Mouse (Mus musculus) thymus, adult 2 months (tissue): ENCODE results near the gene Kdm1b.

ENCODE experiments used
- CTCF ChIP-seq: fragments of 200-500 bp; IDR thresholded peaks from 2 replicates; pipeline ENCODE4 v1.5.1; 2012; ENCODE audit warnings: mild to moderate bottlenecking, control low read depth, low read length, moderate library complexity, borderline replicate concordance; ENCODE audit not compliant: control insufficient read depth, poor library complexity, insufficient read depth; ENCODE audit errors: extremely low read depth
- POLR2A ChIP-seq: fragments of 200-500 bp; IDR thresholded peaks from 2 replicates; pipeline ENCODE4 v1.6.1; 2012; ENCODE audit warnings: mild to moderate bottlenecking, low read length, control low read depth, moderate library complexity; ENCODE audit not compliant: control insufficient read depth, poor library complexity, insufficient read depth; ENCODE audit errors: extremely low read depth

DNA sequence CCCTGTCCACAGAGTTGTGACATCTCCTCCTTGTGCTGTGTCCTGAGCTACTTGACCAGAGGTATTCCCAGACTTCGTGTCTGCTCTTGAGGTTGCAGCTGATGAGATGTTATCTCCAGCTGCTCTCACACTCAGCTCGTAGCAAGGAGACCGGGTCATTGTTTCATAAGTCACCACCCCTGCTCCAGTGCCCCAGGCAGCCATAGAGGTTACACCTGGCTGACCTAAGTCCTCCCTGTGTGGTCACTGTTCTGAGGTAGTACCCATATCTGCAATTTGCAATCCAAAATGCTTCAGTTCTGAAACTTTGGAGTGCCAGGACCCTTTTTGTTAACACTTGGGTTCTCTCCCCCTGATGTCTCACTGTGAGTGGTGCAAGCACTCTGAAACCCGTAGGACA, 6.7 kb downstream of the Kdm1b start:
- TF ChIP-seq POLR2A (no peak), CTCF (no peak)
